Comparison of ENCODE assay signal across 9 mouse cellular contexts in genomic region chr4:150869276-150870197, GRCm38 (mm10). TPM values are rescaled to one million over a fixed set of nuclear protein-coding genes. Genes with fewer than 3 reads are reported as not detected.
A peak's percentile ranks its signal among the peaks of the same experiment; 100 is the strongest.
DNase-seq lines count a peak whose midpoint lies in the region; ATAC-seq lines count a peak whose summit lies in the region.
"Had no signal": no experiment of that assay in that cellular context is flagged by ENCODE, and none has a peak within 500 bp of the region (broad histone marks: within the 10 kb centered on the region; RNA-seq: fewer than 3 reads in every experiment).

No protein-coding gene starts in this region.

- H3K4me2 ChIP-seq in kidney, embryonic 15.5 days: no peak overlapping the region
- H3K4me2 ChIP-seq in forebrain, embryonic 11.5 days (ENCODE audit: low read depth, low read length, severe bottlenecking): no peak overlapping the region

- no peak overlapping the region for H3K4me3 ChIP-seq in kidney, embryonic 15.5 days (replicated peaks)
- no peak overlapping the region for H3K4me3 ChIP-seq in embryonic facial prominence, embryonic 10.5 days
- H3K4me3 ChIP-seq in forebrain, embryonic 11.5 days (ENCODE audit: low read depth, low read length): no peak overlapping the region

- H3K9me3 ChIP-seq in kidney, embryonic 15.5 days (replicated peaks): no peaks in the 10 kb centered on the region
- H3K9me3 ChIP-seq in embryonic facial prominence, embryonic 10.5 days: no peaks in the 10 kb centered on the region
- H3K9me3 ChIP-seq in forebrain, embryonic 11.5 days (ENCODE audit: control insufficient read depth, low read length): no peaks in the 10 kb centered on the region

- peaks cover 33% of the 10 kb centered on the region for H3K4me1 ChIP-seq in kidney, embryonic 15.5 days
- peaks cover 43% of the 10 kb centered on the region for H3K4me1 ChIP-seq in embryonic facial prominence, embryonic 10.5 days
- H3K4me1 ChIP-seq in forebrain, embryonic 11.5 days (replicated peaks; ENCODE audit: control insufficient read depth, insufficient read depth, low read length): 0 out of 2 replicates have a peak, but pooled peaks cover 2% of the 10 kb centered on the region

- peaks cover 37% of the 10 kb centered on the region for H3K36me3 ChIP-seq in kidney, embryonic 15.5 days
- H3K36me3 ChIP-seq in embryonic facial prominence, embryonic 10.5 days (replicated peaks): peaks cover 44% of the 10 kb centered on the region
- no peaks in the 10 kb centered on the region; the same call in none of the 2 replicates for H3K36me3 ChIP-seq in forebrain, embryonic 11.5 days (ENCODE audit: control insufficient read depth, insufficient read depth, low read length)

- intact Hi-C loops in left cerebral cortex, postnatal 14 days (cut with DNase I): no loop called here

- 0 out of 2 replicates have a peak overlapping the region, but pooled peaks have one; percentile 37 for H3K27ac ChIP-seq in kidney, embryonic 15.5 days
- H3K27ac ChIP-seq in embryonic facial prominence, embryonic 10.5 days (replicated peaks): peak overlapping the region; percentile 44; the same call in 1 of the 2 replicates
- no peak overlapping the region for H3K27ac ChIP-seq in forebrain, embryonic 11.5 days (ENCODE audit: low read depth, low read length)

- H3K27me3 ChIP-seq in kidney, embryonic 15.5 days: no peaks in the 10 kb centered on the region
- H3K27me3 ChIP-seq in embryonic facial prominence, embryonic 10.5 days (replicated peaks; ENCODE audit: low read depth, poor library complexity, severe bottlenecking): no peaks in the 10 kb centered on the region
- H3K27me3 ChIP-seq in forebrain, embryonic 11.5 days (ENCODE audit: control insufficient read depth, insufficient read depth, low read length): no peaks in the 10 kb centered on the region

- no peak for ATAC-seq in kidney, embryonic 15.5 days (replicated peaks; ENCODE audit: low FRiP score)
- no peak for ATAC-seq in forebrain, embryonic 11.5 days (replicated peaks; ENCODE audit: low FRiP score)

- WGBS in kidney, embryonic 15.5 days: 50% methylated on average over 17 of the region's 17 CpGs
- 75% methylated on average over 17 of the region's 17 CpGs for WGBS in embryonic facial prominence, embryonic 10.5 days
- 80% methylated on average over 17 of the region's 17 CpGs for WGBS in forebrain, embryonic 11.5 days

- no peak for DNase-seq in kidney, postnatal 4 days
- peak; percentile 63 for DNase-seq in adrenal gland, adult 8-10 months
- DNase-seq in embryonic facial prominence, embryonic 10.5 days (ENCODE audit: low spot score): no peak
- DNase-seq in lung, postnatal 10 days: peak; percentile 52
- no peak for DNase-seq in left cerebral cortex, postnatal 14 days (ENCODE audit: low spot score in 2 of 2)
- no peak for DNase-seq in forebrain, embryonic 11.5 days (ENCODE audit: low spot score)
- DNase-seq in embryo, embryonic 11 days: no peak
- DNase-seq: gastrocnemius, postnatal 25 days had no signal

- H3K9ac ChIP-seq in kidney, embryonic 15.5 days: no peak overlapping the region
- H3K9ac ChIP-seq in forebrain, embryonic 11.5 days (ENCODE audit: low read length): no peak overlapping the region

RNA-seq across cellular contexts. Expression of gene Errfi1, which starts 15.8 kb away (rescaled TPM):
- polyA plus RNA-seq in kidney, embryonic 15.5 days (2015; fragmentation: Nextera tagmentation; extraction: Ambion mirVana): 29.3 and 34.2 TPM in 2 replicates
- total RNA-seq in adrenal gland, adult 8-10 months (2022): 10 to 100 TPM; 17.9 to 44.0 (median 29.8) TPM
- polyA plus RNA-seq in embryonic facial prominence, embryonic 10.5 days (2016; fragmentation: Nextera tagmentation; extraction: Ambion mirVana): 27.0 and 28.1 TPM in 2 replicates
- total RNA-seq in left cerebral cortex, postnatal 14 days (2021): 10 to 100 TPM; 24.2 to 33.2 TPM
- 20.3 and 21.6 TPM in 2 replicates for polyA plus RNA-seq in forebrain, embryonic 11.5 days (2014; fragmentation: Nextera tagmentation; extraction: Ambion mirVana)

RNA-seq across cellular contexts. Expression of gene Park7, which starts 44.7 kb away (rescaled TPM):
- 391 and 393 TPM in 2 replicates for polyA plus RNA-seq in kidney, embryonic 15.5 days (2015; fragmentation: Nextera tagmentation; extraction: Ambion mirVana)
- total RNA-seq in adrenal gland, adult 8-10 months (2022): 100 to 1,000 TPM; 239 to 338 (median 269) TPM
- 496 and 508 TPM in 2 replicates for polyA plus RNA-seq in embryonic facial prominence, embryonic 10.5 days (2016; fragmentation: Nextera tagmentation; extraction: Ambion mirVana)
- 100 to 1,000 TPM; 203 to 206 TPM for total RNA-seq in left cerebral cortex, postnatal 14 days (2021)
- polyA plus RNA-seq in forebrain, embryonic 11.5 days (2014; fragmentation: Nextera tagmentation; extraction: Ambion mirVana): 412 and 431 TPM in 2 replicates

RNA-seq across cellular contexts. Expression of gene Tnfrsf9, which starts 44.8 kb away (rescaled TPM):
- 0.32 and 0.40 TPM in 2 replicates for polyA plus RNA-seq in kidney, embryonic 15.5 days (2015; fragmentation: Nextera tagmentation; extraction: Ambion mirVana)
- under 1 TPM in 3 of 4 experiments, not detected in 1; 0.27 to 0.43 (median 0.28) TPM for total RNA-seq in adrenal gland, adult 8-10 months (2022)
- 0.38 and 0.69 TPM in 2 replicates for polyA plus RNA-seq in embryonic facial prominence, embryonic 10.5 days (2016; fragmentation: Nextera tagmentation; extraction: Ambion mirVana)
- under 1 TPM; 0.36 to 0.40 TPM for total RNA-seq in left cerebral cortex, postnatal 14 days (2021)
- polyA plus RNA-seq in forebrain, embryonic 11.5 days (2014; fragmentation: Nextera tagmentation; extraction: Ambion mirVana): 0.19 TPM in 1 of 2 replicates, not detected in the other

Comparison
In these comparisons a context has a peak if more than half of its experiments do, and no peak if none do; other contexts are left out.
1. DNase-seq: peak in adrenal gland, adult 8-10 months (single experiment) and lung, postnatal 10 days (single experiment); none in kidney, postnatal 4 days (0 of 2), embryonic facial prominence, embryonic 10.5 days (single experiment), left cerebral cortex, postnatal 14 days (0 of 2), forebrain, embryonic 11.5 days (single experiment) and embryo, embryonic 11 days (single experiment).